Mouse (Mus musculus) heart, postnatal 0 days (tissue): ENCODE measurements at regions not wholly inside any gene's neighbourhood (a gene's known extent, or its start where the extent isn't known, plus 50 kb on each side); places are given as distances from the start of the nearest gene placed in this dataset.
A peak's percentile ranks its signal among the peaks of the same experiment; 100 is the strongest.

ENCODE experiments used
- CTCF ChIP-seq: IDR thresholded peaks from 2 replicates; pipeline ENCODE4 v1.5.1; 2016; ENCODE audit warnings: antibody characterized with exemption, control low read depth, low read depth
- EP300 ChIP-seq: IDR thresholded peaks from 2 replicates; pipeline ENCODE4 v1.6.1; 2016; ENCODE audit warnings: antibody characterized with exemption, low read depth

- TF ChIP-seq CTCF (peak; percentile 42), EP300 (no peak)
These were observed 131.3 kb upstream of the Kcng1 start for GRCm38 (mm10) chr2:168412853-168413252.
